Mouse (Mus musculus) kidney, adult 18-20 months (tissue): ENCODE results near the gene Pitx1.

ENCODE experiments used
- DNase-seq: peaks from one replicate; pipeline ENCODE4 v3.0.0; 2021

The Pitx1 gene

DNA sequence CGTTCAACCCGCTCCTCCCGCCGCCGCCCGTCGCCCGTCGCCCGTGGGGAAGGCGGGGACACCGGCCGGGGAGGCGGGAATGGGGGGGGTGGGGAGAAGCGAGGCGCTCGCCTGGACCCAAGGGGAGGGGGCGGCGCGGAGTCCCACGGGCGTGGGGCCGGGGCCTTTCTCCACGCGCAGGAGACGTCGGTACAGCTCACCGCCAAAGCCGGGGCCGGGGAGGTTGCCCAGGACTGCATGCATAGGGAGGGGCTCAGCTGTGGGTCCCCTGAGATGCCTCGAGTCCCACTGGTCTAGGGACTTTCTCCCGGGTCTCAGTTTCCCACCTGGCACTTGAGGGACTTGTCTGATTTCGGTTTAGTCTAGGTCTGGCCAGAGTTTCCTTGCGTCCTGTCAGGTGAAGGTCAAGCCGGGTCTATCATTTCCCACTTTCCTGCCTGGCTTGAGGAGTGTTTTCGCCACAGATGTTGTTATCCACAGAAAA, at the start of gene Pitx1:
Pitx1 (minus strand) TSS at position 51 of the 484 bp plus-strand sequence.
- DNase-seq, result no peak

DNA sequence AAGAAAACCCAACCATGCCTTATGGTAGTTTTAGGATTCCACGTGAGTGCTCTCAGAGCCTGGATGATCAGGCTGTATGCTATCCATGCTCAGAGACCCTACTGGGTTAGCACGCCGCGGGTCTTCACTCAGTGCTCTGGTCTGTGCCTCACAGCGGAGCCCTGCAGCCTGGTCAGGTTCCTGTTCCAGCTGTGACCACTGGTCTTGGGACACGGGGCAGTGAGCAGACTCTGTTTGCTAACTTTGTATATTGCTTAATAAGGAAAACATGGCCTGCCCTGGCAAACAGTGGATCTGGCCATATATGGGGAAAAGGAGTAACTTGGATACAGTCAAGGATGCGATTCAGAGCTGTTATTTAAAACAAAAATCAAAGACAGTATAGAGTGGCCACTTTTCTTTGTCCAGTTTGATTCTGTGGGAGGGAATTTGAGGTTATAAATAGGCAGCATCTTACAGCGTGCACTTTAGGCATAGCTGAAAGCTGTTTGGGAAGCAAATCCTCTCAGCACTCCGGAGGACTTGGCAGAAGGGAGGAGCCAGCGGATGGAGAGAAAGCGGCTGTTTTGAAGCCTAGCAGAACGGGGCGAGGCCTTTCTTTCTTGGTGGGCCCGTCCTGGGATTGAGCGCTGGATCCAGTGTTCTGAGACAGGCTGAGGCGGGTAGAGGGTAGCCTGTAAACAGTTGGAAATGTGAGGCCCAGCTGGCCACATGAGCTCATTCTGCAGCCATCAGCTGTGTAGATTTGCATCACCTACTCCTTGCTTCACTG, 45.6 kb upstream of the Pitx1 start:
- DNase-seq, result no peak

DNA sequence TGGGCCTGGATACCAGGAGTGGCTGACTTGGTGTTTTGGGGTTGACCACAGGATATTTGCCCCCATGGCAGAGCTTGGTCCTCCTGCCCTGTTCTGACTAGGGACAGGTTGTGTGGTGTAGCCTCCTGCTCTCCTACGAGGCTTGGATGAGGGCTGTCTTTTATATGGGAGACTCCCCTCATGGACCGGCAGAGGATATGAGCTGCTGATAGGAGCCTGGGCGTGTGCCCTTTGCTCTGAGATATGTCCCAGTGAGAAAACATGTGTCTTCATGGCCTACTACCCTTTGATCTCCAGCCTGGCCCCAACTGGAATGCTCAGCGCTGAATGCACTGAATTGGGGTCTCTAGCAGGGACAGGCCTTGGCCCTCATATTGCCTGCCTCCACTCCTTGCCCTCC, 42.4 kb upstream of the Pitx1 start:
- no peak for DNase-seq

DNA sequence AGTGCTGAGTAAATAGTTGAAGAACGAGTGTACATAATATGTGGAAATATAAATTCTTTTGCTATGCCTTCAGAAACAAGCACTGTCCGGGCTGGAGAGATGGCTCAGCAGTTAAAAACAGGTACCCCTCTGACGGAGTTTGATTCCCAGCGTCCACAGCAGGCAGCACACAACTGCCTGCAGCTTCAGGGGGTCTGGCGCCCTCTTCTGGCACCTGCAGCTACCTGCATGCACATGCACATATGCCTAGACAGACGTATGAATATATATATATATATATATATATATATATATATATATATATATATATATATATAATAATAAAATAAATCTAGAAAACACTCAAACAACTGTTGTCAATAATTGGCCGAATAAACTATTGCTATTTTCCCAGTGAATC, 35.4 kb upstream of the Pitx1 start:
- no peak for DNase-seq

DNA sequence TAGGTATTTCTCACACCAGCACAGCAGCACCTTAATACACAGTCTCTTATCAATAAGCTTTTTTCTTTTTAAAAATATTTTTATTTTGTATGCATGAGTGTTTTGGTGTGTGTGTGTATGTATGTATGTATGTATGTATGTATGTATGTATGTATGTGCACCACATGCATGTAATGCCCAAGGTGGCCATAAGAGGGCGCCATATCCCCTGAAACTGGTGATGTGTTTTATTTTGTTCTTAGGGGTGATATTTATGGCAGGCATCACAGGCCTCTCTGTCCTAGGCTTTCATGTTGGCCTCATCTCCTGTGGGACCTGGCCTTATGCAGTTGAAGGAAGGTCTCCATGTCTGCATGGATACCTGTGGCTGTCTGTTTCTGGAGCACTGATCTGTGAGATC, 34.0 kb upstream of the Pitx1 start:
- DNase-seq, result no peak

DNA sequence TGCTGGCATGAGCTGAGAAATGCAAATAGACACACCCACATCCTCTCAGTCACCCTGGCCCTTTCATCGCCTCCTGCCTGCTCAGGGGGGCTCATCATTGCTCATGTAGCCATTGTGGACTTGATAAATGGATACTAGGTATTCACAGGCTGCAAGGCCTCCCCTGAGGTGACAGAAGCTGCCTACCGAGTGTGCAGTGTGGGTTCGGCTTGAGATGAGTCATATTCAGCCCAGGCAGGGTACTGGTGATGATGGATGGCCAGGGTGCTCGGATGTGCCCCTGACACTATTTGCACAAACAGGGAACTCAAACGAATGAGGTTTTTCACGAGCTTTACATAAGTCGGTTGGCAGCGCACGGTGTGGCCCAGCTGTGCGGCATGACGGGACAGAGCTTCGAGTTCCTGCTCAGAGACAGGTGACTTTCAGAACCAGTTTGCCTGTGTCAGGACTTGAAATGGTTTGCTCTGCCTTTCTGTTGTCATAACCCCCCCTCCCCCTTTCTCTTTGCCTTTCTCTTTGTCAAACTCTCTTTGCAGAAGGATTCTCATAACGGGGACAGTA, 31.6 kb upstream of the Pitx1 start:
- DNase-seq, result no peak

DNA sequence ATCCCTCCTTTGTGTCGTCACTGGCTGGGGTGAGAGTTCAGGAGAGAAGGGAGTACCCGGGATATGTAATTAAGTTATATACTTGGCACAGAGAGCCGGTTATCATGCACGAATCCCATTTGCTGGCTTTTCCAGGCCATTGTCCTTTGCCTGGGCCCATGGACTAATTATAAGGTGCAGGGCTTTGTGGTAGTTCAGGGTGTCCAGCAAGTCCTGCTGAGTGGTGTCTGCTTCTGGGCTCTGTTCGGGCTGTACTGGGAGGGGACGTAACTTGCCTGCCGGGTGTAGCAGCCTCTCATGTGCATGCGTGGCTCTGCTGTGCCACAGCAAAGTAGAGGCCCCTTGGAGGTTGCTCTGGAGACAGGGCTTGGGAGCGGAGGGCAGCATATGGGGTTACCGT, 24.5 kb upstream of the Pitx1 start:
- no peak for DNase-seq

DNA sequence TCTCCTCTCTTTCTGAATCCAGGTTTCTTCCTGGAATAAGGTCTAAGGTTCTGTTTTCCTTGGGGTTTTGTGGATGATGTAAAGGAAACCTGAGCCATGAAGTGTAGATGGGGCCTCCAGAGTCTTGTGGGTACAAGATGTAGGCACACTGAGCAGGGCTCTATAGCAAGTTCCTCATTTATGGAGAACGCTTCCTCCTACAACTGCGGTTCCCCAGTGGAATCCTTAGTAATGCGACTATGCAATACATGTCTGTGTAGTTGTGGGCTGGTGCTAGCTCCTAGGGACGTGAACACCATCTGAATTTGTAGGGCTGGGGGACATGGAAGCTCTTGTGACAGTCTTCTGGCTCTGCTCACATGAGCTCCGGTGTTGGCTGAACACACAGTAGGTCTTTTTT, 22.5 kb upstream of the Pitx1 start:
- DNase-seq, result no peak

DNA sequence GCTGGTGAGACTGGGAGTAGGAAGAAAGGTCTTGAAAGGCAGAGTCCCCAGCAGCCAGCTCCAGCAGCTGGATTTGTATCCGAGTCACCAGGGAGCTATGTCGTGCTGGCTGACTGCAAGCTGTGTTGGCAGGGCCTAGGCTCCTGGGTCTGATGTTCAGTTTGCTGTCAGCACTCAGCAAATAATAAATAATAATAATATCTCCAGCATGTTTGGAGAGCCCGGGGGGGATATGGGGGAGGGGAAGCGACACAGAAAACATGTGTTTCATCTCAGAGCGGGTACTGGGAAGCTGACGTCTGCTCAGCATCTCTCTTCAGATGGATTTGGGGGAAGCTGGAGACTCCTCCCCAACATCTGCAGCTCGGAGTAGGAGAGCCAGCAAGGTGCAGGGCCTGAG, 19.8 kb upstream of the Pitx1 start:
- no peak for DNase-seq

DNA sequence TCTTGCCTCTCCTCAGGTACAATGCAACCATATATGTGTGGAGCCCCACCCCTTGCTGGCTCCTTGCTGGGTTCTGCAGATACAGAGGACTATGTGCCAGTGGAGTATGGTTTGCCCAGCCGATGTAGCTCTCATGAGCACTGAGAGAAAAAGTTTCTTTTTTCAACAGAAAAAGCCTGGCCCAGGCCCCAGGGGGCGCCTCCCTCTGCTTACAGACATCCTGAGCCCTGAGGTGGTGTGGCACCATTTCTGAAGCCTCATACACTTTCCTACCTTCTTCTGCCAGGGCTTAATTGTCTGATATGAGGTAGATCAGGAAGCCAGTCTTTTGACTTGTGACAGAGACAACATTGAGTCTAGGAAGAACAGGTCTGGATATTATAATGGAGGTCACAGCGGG, 16.2 kb upstream of the Pitx1 start:
- DNase-seq, result no peak

DNA sequence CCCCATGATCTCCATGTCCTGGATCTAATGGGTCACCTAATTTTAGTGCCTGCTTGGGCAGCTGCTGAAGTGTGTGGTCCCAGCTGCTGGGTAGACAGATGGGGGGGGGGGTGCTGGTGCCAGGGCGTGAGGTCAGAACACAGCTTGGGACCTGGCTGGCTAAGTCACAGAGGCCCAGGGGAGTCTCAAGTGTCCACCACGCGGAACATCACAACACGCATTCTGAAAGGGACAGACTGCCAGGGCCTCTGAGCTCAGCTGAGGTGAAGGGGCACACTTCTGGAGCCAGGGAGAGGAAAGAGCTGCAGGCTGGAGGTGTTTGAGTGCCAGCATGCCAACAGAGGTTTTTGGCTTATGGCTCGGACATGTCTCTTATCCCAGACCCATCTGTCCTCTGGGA, 14.7 kb upstream of the Pitx1 start:
- no peak for DNase-seq

DNA sequence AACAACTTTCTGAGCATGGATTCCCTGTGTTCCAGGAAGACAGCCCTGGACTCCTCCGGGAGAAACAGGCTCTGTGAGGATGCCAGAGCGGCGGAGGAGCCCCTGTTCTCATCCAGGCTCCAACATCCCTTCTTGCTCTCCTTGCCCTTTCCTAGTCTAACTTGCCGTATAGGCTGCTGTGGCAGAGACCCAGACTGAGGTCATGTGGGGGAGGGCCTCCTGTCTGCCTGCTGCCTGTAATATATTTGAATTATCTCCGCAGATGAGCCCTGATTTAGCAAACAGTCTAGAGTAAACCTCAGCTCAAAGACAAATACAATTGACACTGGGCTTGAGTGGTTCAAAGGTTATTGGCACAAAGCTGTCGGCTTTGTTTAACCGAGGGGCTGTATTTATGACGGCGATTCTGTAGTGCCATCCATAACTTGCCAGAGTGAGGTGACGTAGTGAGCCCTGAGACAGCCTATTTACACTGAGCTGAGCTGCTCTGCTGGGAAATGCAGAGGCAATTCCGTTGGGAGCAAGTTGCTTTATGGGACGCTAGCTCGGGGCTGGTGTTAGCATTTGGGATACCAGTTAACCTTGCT, 12.7 kb upstream of the Pitx1 start:
- no peak for DNase-seq

DNA sequence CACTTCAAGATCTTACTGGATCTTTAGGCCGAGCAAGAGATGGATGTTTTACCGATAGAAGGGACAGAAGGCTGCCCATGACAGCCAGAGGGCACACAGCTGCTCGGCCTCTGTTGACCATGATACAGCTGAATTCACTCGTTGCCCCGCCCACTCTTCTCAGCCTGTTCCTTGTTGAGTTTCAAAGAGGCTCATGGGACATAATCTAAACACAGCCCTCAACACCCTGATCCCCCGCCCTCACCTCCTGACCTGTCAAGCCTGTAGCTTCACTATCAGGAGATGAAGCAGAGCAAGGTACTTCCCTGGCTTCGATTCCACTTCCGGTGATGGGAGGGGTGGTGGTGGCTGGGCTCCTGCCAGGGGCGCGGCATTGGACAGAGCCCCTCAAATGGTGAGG, 11.8 kb upstream of the Pitx1 start:
- DNase-seq, result no peak

DNA sequence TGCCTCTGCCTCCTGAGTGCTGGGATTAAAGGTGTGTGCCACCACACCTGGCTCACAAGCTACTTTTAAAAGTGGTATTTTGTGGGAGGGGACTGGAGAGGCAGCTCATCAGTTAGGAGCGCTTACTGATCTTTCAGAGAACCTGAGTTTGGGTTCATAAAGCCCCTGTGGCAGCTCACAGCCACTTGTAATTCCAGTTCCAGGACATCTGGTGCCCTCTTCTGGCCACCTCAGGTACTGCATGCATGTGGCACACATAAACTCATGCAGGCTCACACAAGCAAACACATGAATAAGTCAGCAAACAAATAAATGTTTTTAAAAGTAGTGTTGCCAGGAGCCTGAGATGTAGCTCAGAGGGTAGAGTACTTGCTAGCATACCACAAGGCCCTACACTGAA, 7.7 kb upstream of the Pitx1 start:
- DNase-seq, result no peak

DNA sequence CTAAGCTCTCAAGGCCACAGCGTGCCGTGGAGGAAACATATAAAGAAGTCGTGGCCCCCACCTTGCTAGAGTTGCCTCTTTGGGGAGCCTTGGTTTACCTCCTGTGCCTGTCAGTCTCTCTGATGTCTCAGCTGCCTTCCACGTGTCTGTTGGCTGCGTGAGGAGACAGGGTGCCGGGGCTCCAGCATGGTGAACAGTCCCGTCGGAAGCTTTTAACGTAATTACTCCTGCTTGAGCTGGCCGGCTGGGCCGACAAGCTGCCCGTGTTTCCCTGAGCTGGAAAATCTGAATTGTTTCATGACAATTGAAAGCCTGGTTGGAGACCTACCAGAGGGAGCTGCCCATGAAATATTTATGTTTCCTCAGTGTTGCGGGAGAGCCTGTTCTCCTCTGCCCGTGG, 4.2 kb upstream of the Pitx1 start:
- DNase-seq, result no peak

DNA sequence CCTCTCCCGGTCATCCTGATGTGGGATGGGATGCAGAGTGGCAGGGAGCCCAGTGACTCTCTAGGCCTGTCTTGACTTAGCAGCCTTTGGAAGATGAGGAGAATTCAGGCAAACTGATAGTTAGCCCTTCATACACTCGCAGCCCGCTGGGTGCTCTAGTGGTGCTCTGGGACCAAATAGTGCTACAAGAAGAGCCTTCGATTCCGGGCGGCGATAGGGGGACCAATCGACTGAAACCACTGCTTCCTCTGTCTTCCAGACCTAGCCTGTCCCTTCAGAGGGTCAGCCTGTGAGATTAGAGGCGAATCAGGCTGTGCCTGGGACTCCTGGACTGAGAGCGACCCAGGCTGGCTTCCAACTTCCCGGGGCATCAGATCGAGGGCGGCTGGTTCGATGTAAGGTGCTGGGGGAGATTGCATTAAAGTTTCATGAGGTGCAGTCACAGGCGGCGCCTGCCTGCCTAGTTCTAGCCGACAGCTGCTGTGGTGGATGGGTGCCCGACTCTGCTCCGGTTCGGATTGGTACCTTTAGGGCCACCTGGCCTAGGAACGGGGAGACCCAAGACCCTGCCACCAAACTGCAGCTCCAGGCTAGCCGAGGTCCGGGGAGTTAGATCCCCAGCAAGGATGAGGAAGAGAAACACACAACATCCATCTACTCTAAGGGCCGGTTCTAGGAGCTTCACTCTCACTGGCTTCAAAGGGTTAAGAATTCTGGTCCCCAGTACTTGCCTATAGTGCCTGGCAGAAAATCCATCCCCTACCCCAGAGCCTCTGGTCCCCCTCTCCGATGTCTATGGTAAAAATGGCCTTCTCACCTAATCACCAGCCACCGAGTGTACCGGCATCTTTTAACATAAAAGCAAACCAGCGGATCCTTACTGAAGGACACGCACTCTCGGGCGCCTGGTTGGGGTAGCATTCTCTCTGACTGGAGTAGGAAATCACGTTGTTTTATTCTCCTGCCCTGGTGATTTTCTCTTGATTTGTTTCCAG, 1.1 kb upstream of the Pitx1 start:
- DNase-seq, result no peak

DNA sequence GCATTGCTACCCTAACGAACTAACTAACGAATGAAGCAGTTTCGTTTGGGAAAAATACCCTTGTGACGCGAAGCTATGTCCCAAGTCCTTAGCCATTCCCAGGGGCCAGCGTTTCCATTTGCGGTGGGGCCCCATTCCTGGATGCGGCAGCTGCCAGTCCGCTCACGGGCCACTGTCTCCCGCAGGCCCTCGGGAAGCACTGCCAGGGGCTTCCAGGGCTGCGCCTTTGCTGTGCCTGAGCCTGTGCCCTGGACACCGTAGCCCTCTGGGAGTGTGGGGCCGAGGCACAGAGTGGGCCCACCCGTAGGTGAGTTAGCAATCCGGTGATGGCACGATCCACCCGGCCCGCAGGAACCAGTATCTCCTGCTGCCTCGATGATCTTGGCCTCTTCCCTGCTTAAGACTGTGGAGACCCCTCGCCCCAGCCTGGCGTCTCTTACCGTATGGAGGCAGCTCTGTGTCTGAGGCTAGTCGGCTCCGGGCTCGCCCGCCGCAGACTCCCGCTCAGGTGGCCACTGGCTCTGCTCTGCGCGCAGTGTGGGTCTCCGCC, 369 bp downstream of the Pitx1 start:
- DNase-seq, result no peak

DNA sequence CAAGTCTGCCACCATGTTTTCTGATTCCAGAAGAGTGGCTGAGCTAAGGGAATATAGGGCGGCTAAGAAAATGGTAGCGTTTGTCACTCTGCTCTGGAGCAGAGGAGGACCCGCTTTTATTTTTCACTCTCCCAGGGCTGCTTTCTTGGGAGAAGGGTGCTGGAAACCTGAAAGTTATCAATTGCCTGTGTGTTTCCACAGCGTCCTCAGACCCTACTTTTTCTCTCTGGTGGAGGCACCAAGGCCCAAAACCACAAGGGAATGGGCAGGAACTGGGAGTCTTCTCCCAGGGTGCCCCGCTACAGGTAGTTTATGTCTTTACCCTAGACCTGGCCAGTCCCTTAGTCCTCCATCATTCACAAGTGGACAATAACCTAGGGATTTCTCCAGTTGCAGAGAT, 1.3 kb downstream of the Pitx1 start:
- DNase-seq, result no peak

DNA sequence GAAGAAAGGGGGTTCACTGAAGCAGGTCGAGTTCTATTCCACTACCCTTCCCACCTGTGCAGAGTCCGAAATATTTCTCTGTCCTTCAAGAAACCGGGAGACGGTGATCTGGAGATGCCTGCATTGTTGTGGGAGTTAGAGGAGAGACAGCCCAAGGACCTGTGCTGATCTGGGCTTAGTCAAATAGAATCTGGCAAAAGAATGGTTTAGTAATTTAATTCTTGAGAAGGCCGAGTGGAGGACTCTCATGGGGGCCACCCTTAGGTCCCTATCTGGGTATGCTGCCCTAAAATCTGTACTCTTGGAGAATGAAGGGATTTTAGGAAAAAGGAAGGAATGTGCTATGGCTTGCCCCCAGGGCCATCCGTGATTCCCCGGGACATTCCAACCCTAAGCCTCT, 2.1 kb downstream of the Pitx1 start:
- no peak for DNase-seq

DNA sequence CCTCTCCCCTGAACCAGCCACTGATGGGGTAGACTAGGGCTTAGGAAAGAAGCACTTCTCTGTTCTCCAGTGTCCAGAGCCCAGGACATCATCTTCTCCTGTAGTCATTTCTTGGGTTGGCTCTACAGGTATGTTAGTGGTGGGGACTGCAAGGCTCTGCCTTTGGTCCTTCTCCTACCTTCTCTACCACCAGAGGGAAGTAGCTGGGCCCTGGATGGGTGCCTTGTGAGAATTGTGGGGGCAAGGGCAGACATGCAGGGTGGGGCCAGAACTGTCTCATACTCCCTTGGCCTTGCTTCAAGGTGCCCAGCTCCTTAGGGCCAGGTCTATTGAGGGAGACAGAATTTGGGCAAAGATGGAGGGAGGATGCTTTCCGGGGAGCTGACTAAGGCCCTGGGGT, 3.4 kb downstream of the Pitx1 start:
- no peak for DNase-seq

DNA sequence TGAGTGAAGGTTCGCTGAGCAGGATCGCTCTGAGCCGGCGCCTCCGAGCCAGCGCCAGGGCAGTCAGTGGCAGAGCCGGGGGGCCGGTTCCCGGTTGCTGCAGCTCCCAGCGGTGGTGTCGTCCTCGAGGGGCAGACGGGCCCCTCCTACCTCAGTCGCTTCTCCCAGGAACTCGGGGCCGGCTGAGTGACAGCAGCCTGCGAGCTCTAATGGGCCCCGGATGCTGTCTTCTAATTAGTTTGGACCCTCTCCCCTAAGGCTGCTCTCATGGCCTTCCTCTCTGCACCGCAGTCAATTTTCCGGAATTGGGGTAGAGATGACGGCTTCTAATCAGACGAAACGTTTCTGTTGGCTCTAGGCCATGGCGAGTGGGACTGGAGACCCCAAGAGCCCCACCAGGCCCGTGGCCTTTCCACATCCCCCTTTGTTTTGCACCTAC, 4.3 kb downstream of the Pitx1 start:
- no peak for DNase-seq

DNA sequence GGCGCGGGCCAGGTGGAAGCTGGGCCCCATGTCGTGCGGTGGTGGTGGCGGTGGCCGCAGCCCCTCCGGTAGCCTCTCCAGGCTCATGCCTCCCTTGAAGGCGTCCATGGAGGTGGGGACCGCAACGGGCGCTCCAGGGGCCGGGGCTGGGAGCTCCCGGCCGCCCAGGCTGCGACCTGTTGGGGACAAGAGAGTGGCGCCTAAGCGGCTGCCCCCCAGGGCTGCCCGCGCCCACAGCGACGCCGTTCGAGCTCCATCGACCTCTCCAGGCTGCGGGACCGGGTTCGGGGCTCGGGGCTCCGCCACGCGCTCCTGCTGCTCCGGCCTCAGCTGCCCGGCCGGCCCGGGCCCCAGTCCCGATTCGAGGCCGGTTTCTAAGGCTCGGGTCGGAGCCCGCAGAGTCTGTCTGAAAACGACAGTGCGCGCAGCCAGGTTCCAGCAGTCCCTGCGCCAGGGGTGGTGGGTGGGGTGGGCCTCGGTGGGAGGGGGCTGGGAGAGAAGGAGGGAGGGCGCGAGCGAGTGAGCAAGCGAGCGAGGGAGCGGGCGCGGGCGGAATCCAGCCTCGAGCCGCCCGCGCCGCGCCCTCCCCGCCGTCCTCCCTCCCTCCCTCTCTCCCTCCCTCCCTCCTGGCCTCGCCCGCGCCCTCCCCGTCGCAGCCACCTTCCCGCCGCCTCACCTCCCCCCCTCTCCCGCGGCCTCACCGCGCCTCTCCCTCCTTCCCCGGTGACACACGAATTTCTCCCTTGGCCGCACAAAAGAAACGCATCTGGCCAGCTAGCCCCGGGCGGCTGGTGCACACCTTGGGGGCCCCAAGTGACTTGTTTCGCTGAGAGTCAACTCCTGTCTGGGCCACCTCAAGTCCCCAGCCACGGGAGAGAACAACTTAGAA, 4.9 kb downstream of the Pitx1 start:
- DNase-seq, result no peak
